Mouse (Mus musculus) embryonic facial prominence, embryonic 14.5 days (tissue): ENCODE results near the gene Gm20388. TPM values are rescaled to one million over a fixed set of nuclear protein-coding genes. Genes with fewer than 3 reads are reported as not detected.
A peak's percentile ranks its signal among the peaks of the same experiment; 100 is the strongest.

Source experiments
- ATAC-seq: fragments of 200-750 bp; cut with Nextera tagmentation; 2 replicates; pipeline ENCODE4 v1.8.0; 2017; ENCODE audit warnings: low read depth, moderate number of reproducible peaks, moderate TSS enrichment
- DNase-seq: peaks from one replicate; pipeline ENCODE4 v3.0.0-alpha.2; 2015; ENCODE audit warnings: low spot score
- H3K27ac ChIP-seq: fragments of 300-500 bp; sonication (generic); replicated peaks from 2 replicates; pipeline ENCODE4 v1.5.1; 2014; ENCODE audit warnings: low read depth, mild to moderate bottlenecking, low read length, moderate library complexity
- H3K27me3 ChIP-seq: fragments of 300-500 bp; sonication (generic); replicated peaks from 2 replicates; pipeline ENCODE4 v1.6.1; 2014; ENCODE audit warnings: low read length; ENCODE audit not compliant: control insufficient read depth, insufficient read depth
- H3K36me3 ChIP-seq: fragments of 300-500 bp; sonication (generic); 2 replicates; pipeline ENCODE4 v1.6.1; 2014; ENCODE audit warnings: low read length, mixed read lengths; ENCODE audit not compliant: control insufficient read depth, insufficient read depth
- H3K4me1 ChIP-seq: fragments of 300-500 bp; sonication (generic); 2 replicates; pipeline ENCODE4 v1.6.1; 2014; ENCODE audit warnings: antibody characterized with exemption, low read length; ENCODE audit not compliant: control insufficient read depth, insufficient read depth
- H3K4me2 ChIP-seq: fragments of 300-500 bp; sonication (generic); 2 replicates; pipeline ENCODE4 v1.6.1; 2014; ENCODE audit warnings: low read depth, mild to moderate bottlenecking, low read length, moderate library complexity, mixed read lengths
- H3K4me3 ChIP-seq: fragments of 300-500 bp; sonication (generic); 2 replicates; pipeline ENCODE4 v1.5.1; 2014; ENCODE audit warnings: low read depth, mild to moderate bottlenecking, low read length
- H3K9ac ChIP-seq: fragments of 300-500 bp; sonication (generic); 2 replicates; pipeline ENCODE4 v1.6.1; 2014; ENCODE audit warnings: low read depth, mild to moderate bottlenecking, low read length, moderate library complexity, mixed read lengths
- H3K9me3 ChIP-seq: fragments of 300-500 bp; sonication (generic); 2 replicates; pipeline ENCODE4 v1.6.1; 2016; ENCODE audit warnings: low read length; ENCODE audit not compliant: control insufficient read depth
- WGBS: fragments of 180-500 bp; shearing (Covaris S2); extraction: QIAGEN DNeasy Blood & Tissue Kit; methylation state at CpG from one replicate; pipeline ENCODE4 v1.1.7; 2014; 5-methylcytosine and 5-hydroxymethylcytosine counted together
- polyA plus RNA-seq: library from polyadenylated mRNA; unstranded; fragments of >200 nt; fragmentation: Nextera tagmentation; extraction: Ambion mirVana; gene quantifications from 2 replicates; pipeline ENCODE4 v1.2.1, GENCODE M21; 2014

Gene Gm20388
- polyA plus RNA-seq, 1 experiment from 2014 or later = not detected

DNA sequence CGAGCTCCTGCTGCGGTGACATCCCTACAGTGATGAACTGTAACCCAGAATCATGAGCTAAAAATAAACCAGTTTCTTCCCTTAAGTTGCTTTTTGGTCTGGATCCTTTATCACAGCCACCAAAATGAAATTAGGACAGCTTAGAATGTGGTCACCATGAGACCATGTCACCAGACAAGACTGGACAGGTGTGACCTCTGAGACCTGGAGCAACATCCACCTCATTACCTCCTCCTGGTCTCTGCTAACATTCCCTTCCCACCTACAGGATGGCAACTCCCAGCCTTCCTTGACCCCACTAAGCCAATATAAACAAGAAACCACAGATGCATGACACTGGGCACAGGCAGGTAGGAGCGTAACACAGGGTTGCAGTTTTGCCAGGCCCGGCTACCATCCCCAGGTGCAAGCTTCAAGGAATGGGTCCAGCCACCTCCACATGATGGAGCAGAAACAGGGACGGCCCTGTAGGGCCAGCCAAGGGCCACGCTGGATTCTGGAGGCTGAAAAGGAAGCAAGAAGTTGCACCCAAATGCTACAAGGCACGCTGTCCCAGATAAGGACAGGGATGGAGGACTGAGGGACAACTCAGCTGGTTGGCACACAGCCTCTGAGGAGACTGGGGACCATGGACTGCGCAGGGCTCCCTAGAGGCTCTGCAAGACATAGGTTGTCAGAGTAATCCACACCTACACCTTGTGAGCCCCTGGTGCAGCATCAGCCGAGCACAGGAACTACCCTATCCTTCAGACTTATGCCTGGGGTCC is 2627.9 kb downstream of the Gm20388 start:
- H3K27ac ChIP-seq = no peak overlapping the region
- no peak overlapping the region for H3K9ac ChIP-seq
- H3K4me3 ChIP-seq = no peak overlapping the region
- no peaks in the 10 kb centered on the region for H3K9me3 ChIP-seq
- H3K36me3 ChIP-seq = no peaks in the 10 kb centered on the region
- ATAC-seq (no peak), DNase-seq (no peak)
- peaks cover 10% of the 10 kb centered on the region for H3K4me1 ChIP-seq
- no peaks in the 10 kb centered on the region for H3K27me3 ChIP-seq
- WGBS = 90% methylated on average over 9 of the region's 9 CpGs
- no peak overlapping the region for H3K4me2 ChIP-seq

GRCm38 (mm10) chr8:122544138-122544537 is 2633.5 kb downstream of the Gm20388 start:
- Histone ChIP-seq H3K27ac (no peak overlapping the region), H3K9ac (no peak overlapping the region), H3K9me3 (no peaks in the 10 kb centered on the region), H3K4me3 (no peak overlapping the region), H3K4me2 (no peak overlapping the region), H3K36me3 (no peaks in the 10 kb centered on the region), H3K27me3 (no peaks in the 10 kb centered on the region), H3K4me1 (peaks cover 13% of the 10 kb centered on the region)
- ATAC-seq = no peak
- WGBS = 83% methylated on average over 8 of the region's 8 CpGs
- DNase-seq = no peak

- no peak overlapping the region for H3K4me2 ChIP-seq
- H3K4me1 ChIP-seq = peaks cover 23% of the 10 kb centered on the region
- no peak overlapping the region for H3K4me3 ChIP-seq
- 83% methylated on average over 6 of the region's 7 CpGs for WGBS
- no peak overlapping the region for H3K9ac ChIP-seq
- DNase-seq (no peak), ATAC-seq (no peak)
- H3K9me3 ChIP-seq = no peaks in the 10 kb centered on the region
- no peaks in the 10 kb centered on the region for H3K27me3 ChIP-seq
- H3K27ac ChIP-seq = no peak overlapping the region
- H3K36me3 ChIP-seq = no peaks in the 10 kb centered on the region
Measured at GRCm38 (mm10) chr8:122546066-122546755, 2635.6 kb downstream of the Gm20388 start.

DNA sequence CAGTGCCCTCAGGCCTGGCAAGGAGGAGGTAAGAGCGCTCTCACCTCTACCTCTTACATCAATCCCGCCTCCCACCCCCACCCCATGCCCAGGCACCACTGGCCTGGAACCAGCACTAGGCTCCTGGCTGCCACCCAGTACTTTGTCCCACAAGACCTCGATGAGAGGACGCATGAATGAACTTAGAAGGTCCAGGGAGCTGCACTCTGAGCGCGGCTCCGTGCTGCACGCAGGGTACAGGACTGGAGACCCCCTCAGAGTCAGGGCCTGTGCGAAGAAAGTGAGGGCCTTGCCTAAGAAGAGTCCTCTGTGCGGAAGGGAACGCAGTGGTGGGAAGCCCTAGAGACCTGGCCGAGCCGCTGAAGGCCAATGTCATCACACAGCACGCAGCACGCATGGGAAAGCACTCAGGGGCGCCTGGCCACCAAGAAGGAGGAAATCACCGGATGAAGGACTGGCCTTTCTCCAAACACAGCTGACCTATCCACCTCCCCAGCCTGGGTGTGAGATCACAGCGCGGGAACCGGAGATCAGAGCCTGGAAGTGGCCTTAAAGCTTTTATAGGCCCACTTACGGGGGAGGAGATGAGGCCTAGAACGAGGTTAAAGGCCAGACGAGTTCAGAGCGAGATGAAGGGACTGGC is 2636.3 kb downstream of the Gm20388 start:
- WGBS = 70% methylated on average over 24 of the region's 24 CpGs
- H3K27me3 ChIP-seq = no peaks in the 10 kb centered on the region
- 0 out of 2 replicates have a peak overlapping the region, but pooled peaks have one; percentile 19 for H3K9ac ChIP-seq
- H3K4me1 ChIP-seq = peaks cover 23% of the 10 kb centered on the region
- H3K4me3 ChIP-seq = no peak overlapping the region
- H3K36me3 ChIP-seq = no peaks in the 10 kb centered on the region
- H3K4me2 ChIP-seq = peak overlapping the region; percentile 18; the same call in 1 of the 2 replicates
- ATAC-seq (no peak), DNase-seq (no peak)
- H3K27ac ChIP-seq = peak overlapping the region; percentile 33; the same call in 1 of the 2 replicates
- H3K9me3 ChIP-seq = no peaks in the 10 kb centered on the region

- H3K9ac ChIP-seq = 0 out of 2 replicates have a peak overlapping the region, but pooled peaks have one; percentile 19
- no peaks in the 10 kb centered on the region for H3K9me3 ChIP-seq
- H3K4me3 ChIP-seq = no peak overlapping the region
- WGBS = 27% methylated on average over 5 of the region's 5 CpGs
- DNase-seq (peak; percentile 51), ATAC-seq (no peak)
- peaks cover 23% of the 10 kb centered on the region for H3K4me1 ChIP-seq
- H3K4me2 ChIP-seq = peak overlapping the region; percentile 18; the same call in 1 of the 2 replicates
- no peaks in the 10 kb centered on the region for H3K36me3 ChIP-seq
- H3K27me3 ChIP-seq = no peaks in the 10 kb centered on the region
- no peak overlapping the region for H3K27ac ChIP-seq
Measured at GRCm38 (mm10) chr8:122547815-122548214, 2637.2 kb downstream of the Gm20388 start.

GRCm38 (mm10) chr8:122548331-122548730 is 2637.7 kb downstream of the Gm20388 start:
- DNase-seq = no peak
- Histone ChIP-seq H3K9ac (no peak overlapping the region), H3K27ac (no peak overlapping the region), H3K4me2 (peak overlapping the region; percentile 77; the same call in 1 of the 2 replicates), H3K27me3 (no peaks in the 10 kb centered on the region), H3K4me1 (peaks cover 23% of the 10 kb centered on the region), H3K36me3 (no peaks in the 10 kb centered on the region), H3K9me3 (no peaks in the 10 kb centered on the region), H3K4me3 (no peak overlapping the region)
- no peak for ATAC-seq
- 66% methylated on average over 13 of the region's 13 CpGs for WGBS

DNA sequence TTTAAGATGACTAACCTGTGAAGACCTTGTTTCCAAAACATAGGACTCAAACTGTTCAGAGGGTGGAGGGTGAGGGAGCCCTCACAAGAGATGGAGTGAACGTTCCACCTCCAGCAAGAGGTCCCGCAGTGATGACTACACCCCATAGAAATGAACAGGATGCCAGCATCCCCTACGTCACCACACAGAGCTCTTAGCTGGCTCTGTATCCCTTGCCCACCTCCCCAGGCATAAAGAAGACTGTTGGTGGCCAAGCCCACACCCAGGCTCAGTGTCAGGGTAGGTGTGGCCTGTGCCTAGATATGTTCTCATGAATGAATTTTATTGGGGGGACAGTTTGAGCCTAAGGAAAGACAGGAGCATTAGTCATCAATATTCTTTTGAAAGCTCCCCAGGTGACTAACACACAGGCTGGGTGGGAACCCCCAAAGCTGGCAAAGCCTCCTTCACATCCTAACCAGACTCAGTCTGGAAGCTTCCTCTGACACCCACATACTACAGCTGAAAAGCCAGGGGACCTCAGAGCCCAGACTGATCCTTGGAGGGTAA is 2638.3 kb downstream of the Gm20388 start:
- no peak for ATAC-seq
- peak overlapping the region; percentile 78; the same call in 1 of the 2 replicates for H3K4me3 ChIP-seq

DNA sequence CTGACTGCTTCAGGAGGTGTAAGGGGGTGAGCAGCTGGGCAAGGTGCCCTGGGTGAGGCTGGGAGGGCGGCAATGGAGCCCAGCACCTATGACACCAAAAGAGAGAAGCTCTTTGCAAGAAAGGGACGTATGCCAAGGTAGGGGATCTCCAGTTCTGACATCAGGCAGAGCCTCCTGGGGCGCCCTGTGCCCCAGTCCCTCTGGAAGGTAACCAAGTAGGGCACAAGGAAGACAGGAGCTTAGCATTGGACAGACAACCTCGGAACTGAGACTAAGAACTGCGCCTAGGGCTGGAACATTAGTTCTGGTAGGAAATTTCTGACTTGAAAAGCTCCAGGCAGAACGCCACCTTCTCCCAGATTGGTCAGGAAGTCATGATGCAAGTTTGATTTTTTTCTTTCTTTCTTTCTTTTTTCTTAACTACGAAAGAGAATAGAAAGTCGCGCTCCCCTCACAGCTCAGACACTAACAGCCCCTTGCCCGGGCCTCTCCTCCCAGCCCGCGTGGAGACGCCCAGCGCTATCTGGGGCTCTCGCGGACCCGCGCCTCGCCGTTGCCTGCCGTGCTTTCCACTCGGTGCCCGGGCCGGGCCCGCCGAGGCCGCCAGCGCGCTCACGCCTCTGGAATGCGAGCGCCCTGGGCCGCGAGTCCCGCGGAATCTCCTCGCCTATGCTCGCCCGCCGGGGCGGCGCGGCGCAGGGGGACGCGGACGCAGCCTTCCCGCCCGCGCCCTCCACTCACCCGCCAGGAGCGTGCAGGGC is 2639.8 kb downstream of the Gm20388 start:
- H3K9ac ChIP-seq = peak overlapping the region; percentile 94
- H3K4me2 ChIP-seq = peak overlapping the region; percentile 77
- H3K27ac ChIP-seq = peak overlapping the region; percentile 91
- peaks cover 30% of the 10 kb centered on the region for H3K4me1 ChIP-seq
- ATAC-seq = peak; percentile 53
- H3K27me3 ChIP-seq = no peaks in the 10 kb centered on the region
- 3% methylated on average over 32 of the region's 52 CpGs for WGBS
- peak; percentile 63 for DNase-seq
- no peaks in the 10 kb centered on the region for H3K9me3 ChIP-seq
- peak overlapping the region; percentile 78 for H3K4me3 ChIP-seq
- no peaks in the 10 kb centered on the region for H3K36me3 ChIP-seq

More for the DNA sequence above, 2638.3 kb downstream of the Gm20388 start:
- H3K27ac ChIP-seq = no peak overlapping the region
- H3K4me1 ChIP-seq = peaks cover 23% of the 10 kb centered on the region
- H3K4me2 ChIP-seq = peak overlapping the region; percentile 77
- DNase-seq = no peak
- no peaks in the 10 kb centered on the region for H3K9me3 ChIP-seq
- H3K36me3 ChIP-seq = no peaks in the 10 kb centered on the region
- H3K27me3 ChIP-seq = no peaks in the 10 kb centered on the region
- peak overlapping the region; percentile 40; the same call in 1 of the 2 replicates for H3K9ac ChIP-seq
- WGBS = 81% methylated on average over 3 of the region's 3 CpGs
